Mouse (Mus musculus) hindbrain, embryonic 13.5 days (tissue): ENCODE results near the gene Elavl2. TPM values are rescaled to one million over a fixed set of nuclear protein-coding genes. Genes with fewer than 3 reads are reported as not detected.
"Not testable (repeated sequence)": the region's sequence is repeated elsewhere in the genome, so short reads cannot be mapped to it uniquely, and the experiment has no call there.

Experiments
- ATAC-seq: fragments of 200-750 bp; cut with Nextera tagmentation; 2 replicates; pipeline ENCODE4 v1.8.0; 2017; ENCODE audit warnings: moderate TSS enrichment; ENCODE audit not compliant: low FRiP score
- H3K27ac ChIP-seq: fragments of 300-500 bp; sonication (generic); 2 replicates; pipeline ENCODE4 v1.5.1; 2015; ENCODE audit warnings: inconsistent platforms, mild to moderate bottlenecking, moderate library complexity
- H3K27me3 ChIP-seq: fragments of 300-500 bp; sonication (generic); 2 replicates; pipeline ENCODE4 v1.6.1; 2015; ENCODE audit warnings: mild to moderate bottlenecking, inconsistent platforms
- H3K36me3 ChIP-seq: fragments of 300-500 bp; sonication (generic); 2 replicates; pipeline ENCODE4 v1.6.1; 2015; ENCODE audit warnings: mild to moderate bottlenecking, inconsistent platforms
- H3K4me1 ChIP-seq: fragments of 300-500 bp; sonication (generic); replicated peaks from 2 replicates; pipeline ENCODE4 v1.6.1; 2015; ENCODE audit warnings: inconsistent platforms
- H3K4me2 ChIP-seq: fragments of 300-500 bp; sonication (generic); 2 replicates; pipeline ENCODE4 v1.6.1; 2015; ENCODE audit warnings: inconsistent platforms, mild to moderate bottlenecking, moderate library complexity
- H3K4me3 ChIP-seq: fragments of 300-500 bp; sonication (generic); 2 replicates; pipeline ENCODE4 v1.5.1; 2015; ENCODE audit warnings: mild to moderate bottlenecking, inconsistent platforms
- H3K9ac ChIP-seq: fragments of 300-500 bp; sonication (generic); 2 replicates; pipeline ENCODE4 v1.6.1; 2015; ENCODE audit warnings: mild to moderate bottlenecking, inconsistent platforms
- H3K9me3 ChIP-seq: fragments of 300-500 bp; sonication (generic); 2 replicates; pipeline ENCODE4 v1.6.1; 2016; ENCODE audit warnings: inconsistent platforms
- WGBS: fragments of 180-500 bp; shearing (Covaris S2); methylation state at CpG from one replicate; pipeline ENCODE4 v1.1.7; 2015; 5-methylcytosine and 5-hydroxymethylcytosine counted together
- polyA plus RNA-seq: library from polyadenylated mRNA; unstranded; fragments of >200 nt; fragmentation: Nextera tagmentation; extraction: Ambion mirVana; gene quantifications from 2 replicates; pipeline ENCODE4 v1.2.1, GENCODE M21; 2015

Elavl2 gene
- polyA plus RNA-seq, 1 experiment from 2014 or later: 154 TPM

DNA sequence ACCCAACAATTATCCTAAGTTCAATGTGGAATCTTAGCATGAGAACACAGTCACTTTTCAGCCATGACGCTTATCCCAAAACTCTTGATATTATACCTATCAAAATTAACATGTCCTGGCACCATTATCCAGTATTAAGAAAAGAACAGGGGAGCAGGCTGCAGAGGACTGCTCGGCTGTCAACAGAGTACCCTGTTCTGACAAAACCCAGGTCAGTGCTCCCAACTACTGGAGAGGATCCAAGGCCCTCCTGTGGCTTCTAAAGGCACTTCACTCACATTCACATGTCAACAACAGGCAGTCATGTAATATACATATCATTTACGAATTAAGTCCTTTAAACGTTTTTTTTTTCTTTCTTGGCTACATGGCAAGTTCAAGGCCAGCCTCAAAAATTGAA is 105.3 kb downstream of the Elavl2 start:
- Histone ChIP-seq H3K9ac (no peak overlapping the region), H3K27me3 (no peaks in the 10 kb centered on the region), H3K4me2 (no peak overlapping the region), H3K9me3 (no peaks in the 10 kb centered on the region), H3K4me3 (no peak overlapping the region), H3K4me1 (peaks cover 20% of the 10 kb centered on the region; the same call in 1 of the 2 replicates), H3K27ac (no peak overlapping the region), H3K36me3 (peaks cover 14% of the 10 kb centered on the region)
- 87% methylated on average over 4 of the region's 4 CpGs for WGBS
- ATAC-seq: no peak

DNA sequence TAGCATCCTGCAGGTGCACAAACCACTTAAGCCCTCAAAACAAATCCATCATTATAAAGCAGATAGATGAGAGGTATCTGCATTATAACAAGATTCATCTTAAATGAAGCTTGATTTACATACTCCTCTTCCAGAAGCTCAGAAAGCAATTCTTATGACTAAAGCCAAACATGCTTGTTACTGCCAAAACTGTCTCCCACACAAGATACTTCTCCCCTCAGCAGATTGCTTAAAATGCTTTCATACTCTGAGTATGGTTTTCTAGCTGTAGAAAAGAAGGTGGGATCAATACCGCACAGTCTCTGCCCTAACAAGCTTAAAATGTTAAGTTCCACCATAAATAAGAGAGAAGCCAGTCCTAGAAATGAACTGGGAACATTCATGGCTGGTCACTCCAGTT is 109.1 kb downstream of the Elavl2 start:
- WGBS: 85% methylated on average over 1 of the region's 1 CpGs
- no peak for ATAC-seq
- no peaks in the 10 kb centered on the region for H3K36me3 ChIP-seq
- H3K4me1 ChIP-seq: peaks cover 14% of the 10 kb centered on the region
- H3K4me2 ChIP-seq: no peak overlapping the region
- no peaks in the 10 kb centered on the region for H3K27me3 ChIP-seq
- H3K4me3 ChIP-seq: no peak overlapping the region
- no peak overlapping the region for H3K9ac ChIP-seq
- no peak overlapping the region for H3K27ac ChIP-seq
- H3K9me3 ChIP-seq: no peaks in the 10 kb centered on the region

DNA sequence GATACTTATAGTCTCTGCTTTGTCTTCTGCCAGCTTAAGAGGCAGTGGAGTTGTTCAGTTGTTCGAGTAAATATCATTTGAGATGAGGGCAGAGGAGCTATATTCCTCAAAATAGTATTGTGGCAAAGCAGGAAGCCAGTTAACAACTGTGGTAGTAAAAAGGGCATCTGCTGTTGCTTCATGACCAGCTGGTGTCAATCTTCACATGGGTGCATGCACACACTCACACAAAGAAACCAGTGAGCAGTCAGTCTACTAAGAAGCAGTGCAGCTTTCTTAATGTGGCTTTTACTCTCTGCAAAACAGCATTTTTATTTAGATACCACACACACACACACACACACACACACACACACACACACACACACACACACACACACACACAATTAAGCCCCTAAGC is 110.2 kb downstream of the Elavl2 start:
- 91% methylated on average over 1 of the region's 1 CpGs for WGBS

DNA sequence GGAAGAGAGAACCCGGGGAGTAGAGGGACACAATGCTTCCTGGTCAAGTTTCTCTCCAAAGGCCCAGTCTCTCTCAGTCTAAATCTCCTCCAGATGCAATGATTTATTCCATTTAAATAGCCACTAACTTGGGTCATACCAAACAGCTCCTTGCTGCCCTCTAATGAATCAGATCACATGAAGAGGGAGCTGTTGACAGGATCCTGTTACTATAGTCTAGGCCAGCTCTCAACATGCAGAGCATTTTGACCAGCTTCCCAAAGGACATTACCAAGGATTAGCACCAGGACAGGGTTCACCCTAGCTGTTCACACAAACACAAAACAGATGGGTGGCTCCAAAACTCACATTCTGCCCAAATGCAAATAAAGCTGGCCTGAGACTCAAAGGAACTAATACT is 111.4 kb downstream of the Elavl2 start:
- Histone ChIP-seq H3K9ac (no peak overlapping the region), H3K27ac (no peak overlapping the region), H3K4me1 (peaks cover 14% of the 10 kb centered on the region), H3K4me3 (no peak overlapping the region), H3K36me3 (no peaks in the 10 kb centered on the region; the same call in 1 of the 2 replicates), H3K27me3 (no peaks in the 10 kb centered on the region), H3K4me2 (no peak overlapping the region), H3K9me3 (no peaks in the 10 kb centered on the region)
- 83% methylated on average over 1 of the region's 1 CpGs for WGBS
- ATAC-seq: no peak

More for the DNA sequence above, 110.2 kb downstream of the Elavl2 start:
- no peak for ATAC-seq
- H3K9ac ChIP-seq: no peak overlapping the region
- H3K27ac ChIP-seq: no peak overlapping the region
- no peaks in the 10 kb centered on the region for H3K36me3 ChIP-seq
- H3K4me2 ChIP-seq: no peak overlapping the region
- H3K27me3 ChIP-seq: no peaks in the 10 kb centered on the region
- no peak overlapping the region for H3K4me3 ChIP-seq
- peaks cover 14% of the 10 kb centered on the region for H3K4me1 ChIP-seq
- no peaks in the 10 kb centered on the region for H3K9me3 ChIP-seq

DNA sequence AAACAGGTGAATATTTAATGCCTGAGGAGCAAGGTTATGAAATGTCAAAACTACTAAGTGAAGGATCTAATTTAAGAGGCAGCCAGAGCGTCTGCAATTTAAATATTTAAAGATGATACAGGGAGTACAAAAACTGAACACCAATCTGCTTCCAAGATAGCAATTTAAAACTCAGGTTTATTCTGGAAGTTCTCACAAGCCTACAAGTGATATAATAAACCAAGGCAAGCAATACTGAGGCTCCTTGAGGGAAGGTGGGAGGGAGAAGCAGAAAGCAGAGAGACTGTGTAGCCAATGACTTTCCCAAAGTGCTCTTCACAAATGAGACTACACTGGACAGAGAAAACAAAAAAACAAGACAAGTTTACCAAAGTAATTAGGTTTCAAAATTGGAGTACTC is 132.2 kb downstream of the Elavl2 start:
- peaks cover 5% of the 10 kb centered on the region; the same call in 1 of the 2 replicates for H3K4me1 ChIP-seq
- H3K4me3 ChIP-seq: no peak overlapping the region
- 92% methylated on average over 1 of the region's 1 CpGs for WGBS
- peaks cover 4% of the 10 kb centered on the region for H3K36me3 ChIP-seq
- H3K9me3 ChIP-seq: no peaks in the 10 kb centered on the region
- no peak overlapping the region for H3K9ac ChIP-seq
- no peaks in the 10 kb centered on the region for H3K27me3 ChIP-seq
- no peak overlapping the region for H3K4me2 ChIP-seq
- H3K27ac ChIP-seq: no peak overlapping the region
- no peak for ATAC-seq

DNA sequence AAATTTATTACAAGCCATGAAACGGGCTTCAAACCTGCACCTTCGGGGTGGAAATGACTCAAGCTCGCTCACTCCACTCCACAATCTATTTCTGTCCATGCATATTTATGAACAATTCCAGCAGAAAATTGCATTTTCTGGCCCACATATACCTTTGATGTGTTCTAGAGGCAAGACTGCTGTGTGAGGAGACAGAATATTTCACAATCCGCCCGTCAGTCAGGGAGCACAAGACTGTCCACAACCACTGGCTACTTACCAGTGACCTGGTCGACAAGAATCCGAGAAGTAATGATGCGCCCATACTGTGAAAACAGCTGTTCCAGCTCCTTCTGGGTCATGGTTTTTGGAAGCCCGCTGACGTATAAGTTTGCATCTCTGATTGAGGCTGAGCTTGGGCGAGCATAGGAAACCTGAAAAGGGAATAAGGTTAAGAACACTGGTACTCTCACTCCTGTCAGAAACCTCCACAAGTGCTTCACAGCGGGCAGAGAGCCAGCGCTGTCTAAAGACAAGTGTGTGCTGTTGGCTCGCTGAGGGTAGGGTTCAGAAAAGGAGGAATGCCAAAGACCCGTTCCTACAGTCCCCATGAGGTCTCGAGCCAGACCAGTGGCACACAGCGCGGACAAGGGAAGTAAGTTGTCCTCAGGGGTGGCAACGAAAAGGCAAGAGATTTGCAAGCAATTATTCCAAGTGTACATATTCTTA is 136.7 kb downstream of the Elavl2 start:
- H3K27ac ChIP-seq: peak overlapping the region; percentile 56
- no peak for ATAC-seq
- 86% methylated on average over 19 of the region's 19 CpGs for WGBS

DNA sequence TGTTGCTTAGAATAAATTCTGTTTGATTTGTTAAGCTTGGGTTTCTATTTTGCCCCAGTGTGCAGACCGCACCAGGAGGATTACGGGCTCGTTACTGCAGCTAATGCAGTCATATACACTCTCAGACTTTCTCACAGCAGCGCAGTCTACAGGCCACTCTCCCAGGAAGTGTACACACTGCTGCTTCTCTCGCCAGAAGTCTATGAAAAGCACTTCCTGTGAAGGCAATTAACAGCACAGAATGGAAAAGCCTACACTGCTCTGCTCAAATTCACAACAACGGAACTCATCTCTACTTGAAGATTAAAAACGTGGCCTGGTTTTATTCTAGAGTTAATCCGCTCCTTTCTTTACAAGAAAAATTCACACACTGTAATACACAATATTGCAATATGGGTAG is 137.7 kb downstream of the Elavl2 start:
- WGBS: 89% methylated on average over 8 of the region's 8 CpGs
- no peak for ATAC-seq
- Histone ChIP-seq H3K36me3 (peaks cover 14% of the 10 kb centered on the region), H3K4me2 (no peak overlapping the region), H3K9ac (no peak overlapping the region), H3K4me1 (no peaks in the 10 kb centered on the region; the same call in 1 of the 2 replicates), H3K9me3 (no peaks in the 10 kb centered on the region), H3K4me3 (no peak overlapping the region), H3K27ac (no peak overlapping the region), H3K27me3 (no peaks in the 10 kb centered on the region)

More for the DNA sequence above, 136.7 kb downstream of the Elavl2 start:
- H3K27me3 ChIP-seq: no peaks in the 10 kb centered on the region
- no peak overlapping the region for H3K4me2 ChIP-seq
- no peaks in the 10 kb centered on the region for H3K9me3 ChIP-seq
- no peaks in the 10 kb centered on the region; the same call in 1 of the 2 replicates for H3K4me1 ChIP-seq
- H3K4me3 ChIP-seq: no peak overlapping the region
- no peak overlapping the region for H3K9ac ChIP-seq
- peaks cover 14% of the 10 kb centered on the region for H3K36me3 ChIP-seq

DNA sequence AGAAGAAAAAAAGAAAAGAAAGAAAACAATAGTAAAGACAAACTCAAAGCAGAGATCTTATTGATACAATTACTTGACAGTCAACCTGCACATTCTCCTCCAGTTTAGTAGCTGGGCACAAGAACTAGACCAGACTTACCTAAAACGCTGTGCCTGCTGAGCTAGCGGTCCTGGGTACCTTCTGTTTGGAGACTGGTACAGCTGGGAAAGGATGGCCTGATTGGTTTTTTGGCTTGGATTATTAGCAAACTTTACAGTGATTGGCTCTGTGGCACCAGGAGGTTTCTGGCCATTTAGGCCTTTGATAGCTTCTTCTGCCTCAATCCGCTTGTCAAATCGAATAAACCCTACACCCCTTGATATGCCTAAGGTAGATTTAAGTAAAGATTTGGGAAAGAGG is 140.0 kb downstream of the Elavl2 start:
- Histone ChIP-seq H3K9me3 (no peaks in the 10 kb centered on the region), H3K4me2 (no peak overlapping the region), H3K36me3 (peaks cover 14% of the 10 kb centered on the region), H3K27me3 (no peaks in the 10 kb centered on the region), H3K9ac (no peak overlapping the region), H3K4me3 (no peak overlapping the region), H3K27ac (no peak overlapping the region), H3K4me1 (peaks cover 4% of the 10 kb centered on the region; the same call in 1 of the 2 replicates)
- 94% methylated on average over 4 of the region's 4 CpGs for WGBS
- no peak for ATAC-seq

DNA sequence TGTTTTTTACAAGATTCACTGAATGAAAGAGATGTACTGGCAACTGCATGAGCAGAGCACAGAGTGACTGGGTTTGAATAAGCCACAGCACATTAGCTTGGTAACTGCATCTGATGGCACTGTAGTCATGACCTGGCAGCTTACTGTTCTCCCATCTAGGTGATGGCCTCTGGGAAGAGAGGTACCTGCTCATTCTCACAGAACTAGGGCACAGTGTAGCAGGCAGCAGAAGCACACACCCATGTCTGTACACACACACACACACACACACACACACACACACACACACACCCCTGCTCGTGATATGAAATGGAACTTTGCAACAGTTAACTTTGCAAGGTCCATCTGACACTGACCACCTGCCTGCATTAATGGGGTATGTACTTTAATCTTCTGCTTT is 151.9 kb downstream of the Elavl2 start:
- no peak for ATAC-seq
- no peak overlapping the region for H3K27ac ChIP-seq
- no peak overlapping the region for H3K4me3 ChIP-seq
- H3K4me1 ChIP-seq: 0 out of 2 replicates have a peak, but pooled peaks cover 3% of the 10 kb centered on the region
- no peak overlapping the region for H3K9ac ChIP-seq
- WGBS: 79% methylated on average over 1 of the region's 1 CpGs
- H3K4me2 ChIP-seq: no peak overlapping the region
- H3K36me3 ChIP-seq: peaks cover 17% of the 10 kb centered on the region
- H3K9me3 ChIP-seq: no peaks in the 10 kb centered on the region
- no peaks in the 10 kb centered on the region for H3K27me3 ChIP-seq

DNA sequence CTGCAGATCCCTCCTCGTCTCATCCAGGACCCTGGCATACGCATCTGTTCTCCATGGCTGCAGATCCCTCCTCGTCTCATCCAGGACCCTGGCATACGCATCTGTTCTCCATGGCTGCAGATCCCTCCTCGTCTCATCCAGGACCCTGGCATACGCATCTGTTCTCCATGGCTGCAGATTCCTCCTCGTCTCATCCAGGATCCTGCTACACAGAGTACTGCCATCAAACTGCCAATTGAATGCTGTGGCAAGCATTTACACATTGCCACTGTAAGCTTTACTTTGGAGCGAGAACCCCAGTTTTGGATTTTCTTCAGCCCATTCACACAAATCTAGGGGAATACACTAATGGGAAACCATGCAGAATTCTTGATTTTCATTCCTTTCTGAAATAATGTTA is 155.4 kb downstream of the Elavl2 start:
- not testable (repeated sequence) for ATAC-seq

DNA sequence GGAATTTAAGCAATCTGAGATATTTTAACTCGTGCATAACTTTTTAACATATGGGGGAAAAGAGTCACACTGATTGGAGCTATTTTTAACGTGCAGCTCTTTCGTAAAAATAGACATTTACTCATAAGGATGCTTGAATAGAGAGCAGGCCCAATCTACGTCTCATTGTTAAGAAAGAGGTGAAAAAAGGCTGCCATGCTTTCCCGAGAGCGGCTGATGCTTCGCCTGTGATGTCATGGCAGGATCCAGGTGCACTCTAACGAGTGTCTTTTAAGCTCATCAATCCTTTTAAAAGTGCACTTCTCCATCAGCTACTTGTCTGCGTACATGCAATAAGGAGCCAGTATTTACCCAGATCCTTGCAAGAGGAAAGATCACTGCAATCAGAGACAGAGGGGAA is 156.0 kb downstream of the Elavl2 start:
- H3K9me3 ChIP-seq: no peaks in the 10 kb centered on the region
- H3K27me3 ChIP-seq: no peaks in the 10 kb centered on the region
- peak overlapping the region; percentile 67 for H3K27ac ChIP-seq
- no peak for ATAC-seq
- peaks cover 19% of the 10 kb centered on the region for H3K36me3 ChIP-seq
- 86% methylated on average over 9 of the region's 9 CpGs for WGBS
- no peak overlapping the region for H3K4me2 ChIP-seq
- H3K4me1 ChIP-seq: peaks cover 8% of the 10 kb centered on the region; the same call in 1 of the 2 replicates
- H3K9ac ChIP-seq: no peak overlapping the region
- no peak overlapping the region for H3K4me3 ChIP-seq

More for the DNA sequence above, 155.4 kb downstream of the Elavl2 start:
- peaks cover 16% of the 10 kb centered on the region for H3K36me3 ChIP-seq
- WGBS: 79% methylated on average over 6 of the region's 8 CpGs
- H3K27ac ChIP-seq, H3K9ac ChIP-seq, H3K4me3 ChIP-seq, H3K27me3 ChIP-seq, H3K9me3 ChIP-seq, H3K4me2 ChIP-seq, H3K4me1 ChIP-seq: not testable (repeated sequence)

DNA sequence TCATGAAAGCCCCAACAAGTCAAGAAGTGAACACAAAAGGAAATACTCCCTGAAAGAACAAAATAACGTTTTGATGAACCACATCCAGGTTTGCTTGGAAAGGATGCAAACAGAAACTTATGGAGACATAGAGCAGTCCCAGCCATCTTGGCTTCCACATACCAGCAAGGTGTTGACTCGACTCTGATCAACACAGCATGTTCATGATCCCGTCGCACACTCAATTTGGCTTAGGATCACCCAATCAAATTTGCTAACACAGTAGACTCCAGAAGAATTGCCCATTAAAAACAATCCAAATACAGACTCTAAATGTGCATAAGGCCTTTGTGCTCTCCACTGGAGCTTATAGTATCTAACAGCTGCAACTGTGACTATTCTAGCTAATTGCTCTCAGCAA is 156.7 kb downstream of the Elavl2 start:
- no peak overlapping the region for H3K27ac ChIP-seq
- ATAC-seq: no peak
- H3K4me1 ChIP-seq: peaks cover 14% of the 10 kb centered on the region
- no peak overlapping the region for H3K4me3 ChIP-seq
- H3K27me3 ChIP-seq: no peaks in the 10 kb centered on the region
- WGBS: 96% methylated on average over 4 of the region's 4 CpGs
- no peak overlapping the region for H3K9ac ChIP-seq
- no peaks in the 10 kb centered on the region for H3K9me3 ChIP-seq
- peaks cover 19% of the 10 kb centered on the region for H3K36me3 ChIP-seq
- H3K4me2 ChIP-seq: no peak overlapping the region
